Mouse (Mus musculus): Measurements from ENCODE around the gene Slc9a3r2.

DNA sequence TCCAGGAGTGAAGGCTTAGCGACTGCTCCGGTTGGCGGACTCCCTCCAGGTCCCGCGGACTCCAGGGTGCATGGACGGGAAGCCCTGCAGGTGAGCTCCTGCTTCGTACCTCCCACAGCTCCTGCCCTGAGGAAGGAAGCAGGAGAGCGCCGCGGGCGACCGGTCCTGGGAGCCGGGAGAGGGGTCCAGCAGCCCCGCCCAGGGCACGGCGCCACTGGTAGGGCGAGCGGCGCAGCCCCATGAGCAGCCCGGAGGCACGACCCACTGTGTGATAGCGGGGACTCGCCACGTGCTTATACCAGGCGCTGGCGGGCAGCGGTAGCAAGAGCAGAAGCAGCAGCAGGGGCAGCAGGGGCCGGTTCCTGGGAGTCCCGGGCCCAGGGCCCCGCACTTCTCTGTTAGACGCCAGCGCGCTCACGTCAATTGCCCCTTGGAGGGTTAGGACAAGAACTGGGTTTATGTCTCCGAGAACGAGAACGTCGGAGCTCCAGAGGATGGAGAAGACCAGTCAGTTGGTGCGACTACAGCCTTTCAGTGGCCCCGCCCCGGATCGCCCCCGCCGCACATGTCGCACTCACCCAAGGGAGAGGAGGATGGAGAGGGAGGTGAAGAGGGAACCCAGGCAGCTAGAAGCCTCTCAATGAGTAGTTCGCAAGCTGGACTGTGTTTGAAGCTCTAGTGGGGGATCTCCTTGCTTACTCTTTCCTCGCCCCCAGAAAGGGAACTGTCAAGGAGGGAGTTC is 8.1 kb upstream of the Slc9a3r2 start, which contains the start of gene Npw:
- no peak for TF ChIP-seq USF1 (IDR thresholded peaks at IDR 0.05; ENCODE audit: low read depth)
- TF ChIP-seq MAX (IDR thresholded peaks at IDR 0.05; ENCODE audit: low read depth), result no peak
- no peak for TF ChIP-seq MYOD1 (IDR thresholded peaks at IDR 0.05; ENCODE audit: control insufficient read depth in 1 of 3, insufficient read length in 2 of 3, low read depth in 2 of 3)
- no peak for TF ChIP-seq POLR2A (IDR thresholded peaks at IDR 0.05; ENCODE audit: insufficient read length, low read depth)
- TF ChIP-seq E2F4 (IDR thresholded peaks at IDR 0.05; ENCODE audit: insufficient read depth), result no peak

All from myocyte (in vitro differentiated cells).